Mouse (Mus musculus): Measurements from ENCODE around the gene Enox1. TPM values are rescaled to one million over a fixed set of nuclear protein-coding genes. Genes with fewer than 3 reads are reported as not detected.
"Not testable (repeated sequence)": the region's sequence is repeated elsewhere in the genome, so short reads cannot be mapped to it uniquely, and the experiment has no call there.

Enox1 gene
- total RNA-seq (2021), result 1 to 10 TPM; 3.8 to 4.2 TPM
- long read RNA-seq, experiment 1, partial matches to known transcripts, result 0 of 2 reads
- long read RNA-seq, experiment 1, other reads (novel, unspliced or antisense), result 2 of 2 reads
- long read RNA-seq, experiment 2, partial matches to known transcripts, result 0 of 2 reads
- long read RNA-seq, experiment 2, other reads (novel, unspliced or antisense), result 2 of 2 reads

GRCm38 (mm10) chr14:77156222-77156910 lies at the start of gene Enox1:
Gene Enox1, plus strand, starts transcription at chr14:77156763.
- peak; percentile 60 to 64 for DNase-seq

GRCm38 (mm10) chr14:77110622-77111021 lies 45.9 kb upstream of the Enox1 start:
- not testable (repeated sequence) for DNase-seq

GRCm38 (mm10) chr14:77130612-77131011 lies 26.0 kb upstream of the Enox1 start:
- DNase-seq, result no peak

DNA sequence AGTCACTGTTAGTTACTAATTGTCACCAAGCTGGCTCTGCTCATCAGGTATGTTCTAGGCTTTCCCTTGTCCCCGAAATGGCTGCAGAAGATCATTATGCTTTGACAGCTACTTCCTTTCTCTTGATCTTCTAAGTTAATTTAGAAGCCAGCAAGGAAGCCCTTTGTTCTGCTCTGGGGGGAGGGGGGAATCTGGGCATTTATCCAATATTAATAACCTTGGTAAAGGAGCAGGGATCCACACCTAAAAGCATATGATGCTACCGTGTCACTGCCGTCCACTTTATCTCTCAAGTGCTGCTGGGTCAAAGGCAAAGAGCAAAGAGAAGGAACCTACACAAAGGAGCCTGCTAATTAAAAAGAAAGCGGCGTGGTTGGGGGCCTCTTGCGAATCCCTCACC lies 19.6 kb upstream of the Enox1 start:
- no peak for DNase-seq

DNA sequence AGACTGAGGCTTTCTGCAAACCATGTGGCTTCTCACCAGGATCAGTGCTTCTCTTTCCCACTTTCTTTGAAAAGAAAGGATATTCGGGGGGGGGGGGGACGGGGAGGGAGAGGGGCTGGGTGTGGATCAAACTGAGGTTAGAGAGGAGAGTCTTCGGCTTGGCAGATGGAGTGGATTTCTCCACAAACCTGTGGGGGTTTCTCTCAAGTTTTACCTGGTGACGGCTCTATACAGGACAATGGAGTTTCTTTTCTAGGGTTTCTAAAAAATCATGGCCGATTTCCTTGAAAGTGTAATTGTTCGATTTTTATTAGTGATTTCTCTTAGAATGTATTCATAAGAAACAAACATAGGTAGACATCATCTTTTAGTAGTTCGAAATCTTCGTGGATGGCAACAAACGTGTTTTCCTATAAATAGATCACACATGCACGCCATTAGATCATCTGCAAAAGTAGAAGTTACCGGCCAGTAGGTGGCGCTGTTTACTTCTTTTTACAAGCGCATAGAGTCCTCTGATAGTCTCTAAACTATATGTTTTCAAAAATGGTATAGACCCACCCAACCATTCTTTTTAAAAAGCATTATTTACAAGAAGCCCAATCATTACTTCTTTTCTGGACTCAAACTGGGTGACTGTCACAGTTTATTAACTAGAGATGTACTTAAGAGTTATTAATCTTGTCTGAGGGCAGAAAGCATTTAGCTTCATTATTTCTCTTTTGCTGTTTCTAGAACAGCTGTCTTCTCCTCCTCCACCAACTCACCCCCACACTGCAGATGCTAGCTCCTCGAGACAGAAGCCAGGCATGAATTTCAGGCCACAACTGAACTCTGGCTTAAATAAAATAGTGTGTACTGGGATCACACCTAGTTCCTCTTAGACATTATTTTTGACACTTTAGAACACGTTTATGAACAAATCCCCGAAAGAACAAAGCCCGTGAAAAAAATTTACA lies 15.0 kb upstream of the Enox1 start:
- DNase-seq, result peak; percentile 72 to 74

DNA sequence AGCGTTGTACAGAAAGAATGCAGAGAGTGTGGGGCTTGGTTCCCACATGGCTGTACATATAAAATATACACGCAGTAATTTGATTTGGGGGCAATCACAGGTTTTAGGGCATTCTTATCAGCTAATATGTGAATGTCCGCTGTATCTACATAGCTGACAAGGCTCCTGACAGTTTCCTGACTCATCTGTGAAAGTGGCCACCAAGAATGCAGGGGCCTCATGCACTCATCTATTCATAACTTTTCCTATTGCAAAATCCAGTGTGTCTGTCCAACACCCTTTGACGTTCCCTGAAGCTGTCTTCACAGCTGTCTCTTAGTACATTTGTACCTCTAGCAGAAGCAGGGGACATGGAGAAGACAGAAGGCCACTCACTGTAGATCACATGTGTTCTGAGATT lies 11.5 kb upstream of the Enox1 start:
- DNase-seq, result no peak

- no peak for DNase-seq
Observed at GRCm38 (mm10) chr14:77147635-77148034, 8.9 kb upstream of the Enox1 start.

- DNase-seq, result no peak
Observed at GRCm38 (mm10) chr14:77150556-77150955, 6.0 kb upstream of the Enox1 start.

DNA sequence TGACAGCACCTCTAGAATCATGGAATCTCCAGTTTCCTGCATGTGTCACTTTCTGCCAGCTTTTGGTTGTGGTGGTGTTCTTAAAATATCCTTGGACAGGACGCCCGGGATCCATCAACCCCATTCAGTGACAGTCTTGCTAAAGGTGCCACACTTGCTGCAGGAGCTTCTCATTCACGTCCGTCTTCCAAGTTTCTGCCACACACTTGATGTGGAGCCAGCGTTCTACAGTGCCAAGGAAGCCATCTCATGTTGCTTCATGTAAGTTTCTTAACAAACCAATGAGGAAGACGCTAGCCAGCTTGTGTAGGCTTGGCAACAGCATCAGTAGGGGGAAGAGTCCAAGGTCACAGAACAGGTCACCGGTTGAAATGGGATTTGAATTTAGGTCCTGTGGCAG lies 5.1 kb upstream of the Enox1 start:
- no peak for DNase-seq

- DNase-seq, result peak; percentile 53 to 63
Observed at GRCm38 (mm10) chr14:77156911-77157504, 445 bp downstream of the Enox1 start.

DNA sequence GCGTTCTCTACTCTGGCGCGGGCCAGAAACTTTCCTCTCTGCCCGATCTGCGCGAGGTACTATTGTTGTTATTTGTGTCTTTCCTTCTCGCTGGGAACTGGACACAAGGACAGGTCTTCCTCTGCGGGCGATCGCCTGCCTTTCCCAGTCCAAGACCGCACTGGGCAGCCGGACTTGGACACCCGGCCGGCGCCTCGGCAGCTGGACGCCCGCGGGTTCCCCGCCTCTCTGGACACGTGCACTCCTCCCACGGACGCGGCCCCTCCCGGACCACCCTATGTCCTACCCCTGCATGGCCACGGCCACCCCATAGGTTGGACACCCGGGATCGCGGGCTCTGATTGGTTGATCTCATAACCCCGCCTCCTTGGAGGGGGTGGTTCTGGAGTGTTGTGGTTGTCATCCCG lies 945 bp downstream of the Enox1 start:
- peak; percentile 75 to 78 for DNase-seq

GRCm38 (mm10) chr14:77159397-77159796 lies 2.8 kb downstream of the Enox1 start:
- DNase-seq, result no peak

- DNase-seq, result no peak
Observed at GRCm38 (mm10) chr14:77162496-77162895, 5.9 kb downstream of the Enox1 start.

DNA sequence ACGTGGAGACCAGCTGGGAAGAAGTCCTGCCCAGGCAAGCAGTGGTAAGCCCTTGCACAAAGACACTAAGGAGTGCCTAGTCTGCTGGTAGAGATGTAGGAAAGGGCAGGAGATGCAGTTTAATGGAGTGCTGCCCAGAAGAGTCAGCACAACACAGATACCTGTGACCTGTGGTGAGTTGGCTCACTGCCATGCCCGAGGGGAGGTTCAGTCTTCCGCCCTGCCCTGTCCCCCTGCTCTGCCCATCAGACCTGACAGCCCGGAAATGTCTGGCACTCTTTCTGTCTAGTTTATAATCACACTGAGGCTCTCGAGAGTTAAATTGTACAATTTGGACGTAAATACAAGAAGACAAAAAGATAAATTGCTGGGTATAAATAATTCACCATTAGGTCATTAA lies 7.8 kb downstream of the Enox1 start:
- no peak for DNase-seq

DNA sequence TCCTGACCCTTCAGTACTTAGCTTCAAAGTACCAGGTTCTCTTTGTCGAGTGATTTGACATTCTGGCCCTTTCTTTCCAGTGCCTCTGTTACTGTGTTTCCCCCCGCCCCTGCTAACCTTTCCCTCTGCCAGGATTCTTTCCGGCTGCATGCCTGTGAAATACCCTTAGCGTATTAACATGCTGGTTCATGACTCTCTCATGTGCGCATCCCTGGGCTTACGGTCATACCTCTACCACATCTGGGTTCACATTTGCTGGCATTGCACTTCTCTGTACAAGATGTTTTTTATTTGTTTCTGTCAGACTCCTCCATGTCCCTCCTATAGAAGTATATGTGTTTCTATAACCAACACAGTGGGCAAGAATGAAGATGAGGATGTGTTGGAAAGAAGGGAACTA lies 11.6 kb downstream of the Enox1 start:
- DNase-seq, result no peak

GRCm38 (mm10) chr14:77174491-77174890 lies 17.9 kb downstream of the Enox1 start:
- no peak for DNase-seq

DNA sequence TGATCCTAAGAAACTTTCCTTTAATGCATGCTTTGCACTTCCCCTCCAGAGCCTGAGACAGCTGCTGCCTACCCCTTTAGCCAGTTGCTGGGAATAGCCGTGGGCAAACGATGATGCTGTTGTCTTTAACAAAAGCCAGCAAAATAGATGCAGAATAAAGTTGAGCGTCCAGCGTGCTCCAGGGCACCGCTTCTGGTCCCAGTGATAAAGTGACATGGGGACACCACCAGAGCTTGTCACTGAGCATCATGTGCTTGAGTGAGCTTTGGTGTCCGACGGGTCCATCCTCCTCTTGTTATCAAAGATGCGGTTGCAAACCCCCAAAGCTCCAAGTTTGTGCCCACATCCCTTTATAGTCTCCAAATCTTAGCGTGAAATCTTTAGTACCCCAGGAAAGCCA lies 18.4 kb downstream of the Enox1 start:
- no peak for DNase-seq

DNA sequence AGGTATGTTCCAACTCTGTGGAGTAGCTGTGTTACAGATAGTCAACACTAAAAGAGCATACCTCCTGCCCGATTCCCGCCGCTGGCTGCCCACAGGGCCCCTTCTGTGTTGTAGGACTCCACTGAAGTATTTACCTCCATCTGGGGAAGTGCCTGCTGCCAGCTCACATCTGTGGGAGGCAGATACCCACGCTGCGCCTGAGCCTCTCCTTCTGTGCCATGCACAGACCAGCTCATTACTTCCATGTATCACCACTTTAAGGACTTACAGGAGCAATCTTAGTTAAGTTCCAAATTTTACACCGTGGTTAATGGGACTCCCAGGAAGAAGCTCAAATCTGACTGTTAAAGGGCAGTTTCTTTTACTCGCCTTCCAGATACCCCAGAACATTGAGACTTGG lies 23.7 kb downstream of the Enox1 start:
- DNase-seq, result no peak

DNA sequence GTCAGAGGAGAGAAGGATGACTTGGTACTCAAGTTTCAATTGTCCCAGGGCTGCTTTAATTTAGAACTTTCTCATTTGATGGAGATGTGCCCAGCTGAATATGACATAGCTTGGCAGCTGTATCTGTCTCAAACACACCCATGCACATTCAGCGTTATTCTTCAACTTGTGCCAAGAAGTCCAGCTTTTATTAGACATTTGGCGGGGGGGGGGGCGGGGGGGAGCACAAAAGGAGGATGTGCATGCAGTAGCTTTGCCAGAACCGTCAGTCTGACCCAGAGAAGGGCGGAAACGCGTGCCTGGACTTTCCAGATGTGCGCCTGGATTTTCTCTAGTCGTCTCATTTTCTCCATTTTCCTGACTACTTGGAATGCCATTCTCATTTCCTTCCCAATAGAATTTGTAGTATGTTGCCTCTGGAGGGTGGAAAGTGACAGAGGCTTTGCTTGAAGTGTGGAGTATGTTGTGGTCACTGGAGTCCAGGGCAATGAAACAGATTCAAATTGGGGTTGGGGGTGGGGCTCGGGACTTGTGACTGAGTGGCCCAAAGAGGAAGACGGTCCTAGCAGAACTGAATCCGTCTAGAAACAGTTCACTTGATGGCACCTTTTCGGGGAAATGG lies 24.3 kb downstream of the Enox1 start:
- no peak for DNase-seq

- DNase-seq, result no peak
Observed at GRCm38 (mm10) chr14:77183491-77183890, 26.9 kb downstream of the Enox1 start.

- DNase-seq, result no peak
Observed at GRCm38 (mm10) chr14:77190158-77190557, 33.6 kb downstream of the Enox1 start.
